Mouse (Mus musculus) stomach, embryonic 14.5 days (tissue): ENCODE data around the gene Plg. TPM values are rescaled to one million over a fixed set of nuclear protein-coding genes. Genes with fewer than 3 reads are reported as not detected.

Experiments
- ATAC-seq: fragments of 200-750 bp; cut with Nextera tagmentation; 2 replicates; pipeline ENCODE4 v1.8.0; 2017; ENCODE audit warnings: low read depth, moderate TSS enrichment; ENCODE audit not compliant: insufficient number of reproducible peaks, insufficient read depth, low FRiP score
- H3K27ac ChIP-seq: fragments of 300-500 bp; sonication (generic); 2 replicates; pipeline ENCODE4 v1.5.1; 2014; ENCODE audit warnings: mild to moderate bottlenecking, low read length, moderate library complexity, mixed read lengths
- H3K27me3 ChIP-seq: fragments of 300-500 bp; sonication (generic); 2 replicates; pipeline ENCODE4 v1.6.1; 2014; ENCODE audit warnings: low read length, control low read depth, mixed read lengths; ENCODE audit not compliant: control insufficient read depth, insufficient read depth
- H3K36me3 ChIP-seq: fragments of 300-500 bp; sonication (generic); 2 replicates; pipeline ENCODE4 v1.6.1; 2014; ENCODE audit warnings: mild to moderate bottlenecking, control low read depth, low read length, moderate library complexity, mixed read lengths; ENCODE audit not compliant: control insufficient read depth, insufficient read depth
- H3K4me1 ChIP-seq: fragments of 300-500 bp; sonication (generic); 2 replicates; pipeline ENCODE4 v1.6.1; 2014; ENCODE audit warnings: low read length, control low read depth, mixed read lengths; ENCODE audit not compliant: control insufficient read depth, insufficient read depth
- H3K4me2 ChIP-seq: fragments of 300-500 bp; sonication (generic); replicated peaks from 2 replicates; pipeline ENCODE4 v1.6.1; 2014; ENCODE audit warnings: low read depth, low read length, control low read depth
- H3K4me3 ChIP-seq: fragments of 300-500 bp; sonication (generic); 2 replicates; pipeline ENCODE4 v1.5.1; 2014; ENCODE audit warnings: low read depth, low read length, control low read depth
- H3K9ac ChIP-seq: fragments of 300-500 bp; sonication (generic); replicated peaks from 2 replicates; pipeline ENCODE4 v1.6.1; 2014; ENCODE audit warnings: low read depth, mild to moderate bottlenecking, control low read depth, low read length, moderate library complexity, mixed read lengths
- H3K9me3 ChIP-seq: fragments of 300-500 bp; sonication (generic); 2 replicates; pipeline ENCODE4 v1.6.1; 2016; ENCODE audit warnings: low read depth, low read length, control low read depth; ENCODE audit not compliant: control insufficient read depth
- WGBS: fragments of 180-500 bp; shearing (Covaris S2); extraction: QIAGEN DNeasy Blood & Tissue Kit; methylation state at CpG from one replicate; pipeline ENCODE4 v1.1.7; 2014; 5-methylcytosine and 5-hydroxymethylcytosine counted together
- polyA plus RNA-seq: library from polyadenylated mRNA; unstranded; fragments of >200 nt; fragmentation: Nextera tagmentation; extraction: Ambion mirVana; gene quantifications from 2 replicates; pipeline ENCODE4 v1.2.1, GENCODE M21; 2014

Plg gene
- polyA plus RNA-seq, 1 experiment from 2014 or later, result 1.1 TPM

GRCm38 (mm10) chr17:12359876-12360275 lies 18.5 kb upstream of the Plg start:
- Histone ChIP-seq H3K9ac (no peak overlapping the region), H3K27me3 (no peaks in the 10 kb centered on the region), H3K4me1 (no peaks in the 10 kb centered on the region), H3K36me3 (no peaks in the 10 kb centered on the region), H3K4me3 (no peak overlapping the region), H3K27ac (no peak overlapping the region), H3K4me2 (no peak overlapping the region), H3K9me3 (no peaks in the 10 kb centered on the region)
- WGBS, result 85% methylated on average over 15 of the region's 15 CpGs
- ATAC-seq, result no peak

GRCm38 (mm10) chr17:12363601-12364425 lies 14.6 kb upstream of the Plg start:
- 87% methylated on average over 11 of the region's 11 CpGs for WGBS
- Histone ChIP-seq H3K9me3 (no peaks in the 10 kb centered on the region), H3K4me2 (no peak overlapping the region), H3K27ac (no peak overlapping the region), H3K4me1 (no peaks in the 10 kb centered on the region), H3K4me3 (no peak overlapping the region), H3K36me3 (no peaks in the 10 kb centered on the region), H3K27me3 (no peaks in the 10 kb centered on the region), H3K9ac (no peak overlapping the region)
- ATAC-seq, result no peak

DNA sequence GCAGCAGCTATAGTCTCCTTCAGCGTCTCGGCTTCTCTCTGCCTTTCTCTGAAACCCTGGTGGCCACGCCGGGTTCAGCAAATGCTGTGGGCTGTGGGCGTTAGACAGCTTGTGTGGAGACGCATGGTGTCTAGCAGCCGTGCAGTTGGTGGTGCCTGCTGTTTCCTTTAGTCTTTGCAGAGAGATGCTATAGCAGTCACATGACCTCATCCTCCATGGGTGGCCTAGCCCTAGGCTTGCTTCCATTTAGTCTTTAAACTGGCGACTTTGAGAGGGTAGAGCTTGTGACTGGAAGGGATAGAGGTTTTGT lies 14.0 kb upstream of the Plg start:
- Histone ChIP-seq H3K36me3 (no peaks in the 10 kb centered on the region), H3K4me2 (no peak overlapping the region), H3K9me3 (no peaks in the 10 kb centered on the region), H3K4me3 (no peak overlapping the region), H3K9ac (no peak overlapping the region), H3K4me1 (no peaks in the 10 kb centered on the region), H3K27me3 (no peaks in the 10 kb centered on the region), H3K27ac (no peak overlapping the region)
- ATAC-seq, result no peak
- WGBS, result 66% methylated on average over 8 of the region's 8 CpGs

- peak; percentile 71 for ATAC-seq
- peaks cover 2% of the 10 kb centered on the region; the same call in 1 of the 2 replicates for H3K4me1 ChIP-seq
- H3K9ac ChIP-seq, result no peak overlapping the region
- no peaks in the 10 kb centered on the region for H3K9me3 ChIP-seq
- H3K27ac ChIP-seq, result no peak overlapping the region
- H3K4me2 ChIP-seq, result no peak overlapping the region
- H3K27me3 ChIP-seq, result no peaks in the 10 kb centered on the region
- H3K4me3 ChIP-seq, result no peak overlapping the region
- WGBS, result 32% methylated on average over 5 of the region's 5 CpGs
- no peaks in the 10 kb centered on the region for H3K36me3 ChIP-seq
Measured at GRCm38 (mm10) chr17:12367373-12367930, 11.0 kb upstream of the Plg start.

DNA sequence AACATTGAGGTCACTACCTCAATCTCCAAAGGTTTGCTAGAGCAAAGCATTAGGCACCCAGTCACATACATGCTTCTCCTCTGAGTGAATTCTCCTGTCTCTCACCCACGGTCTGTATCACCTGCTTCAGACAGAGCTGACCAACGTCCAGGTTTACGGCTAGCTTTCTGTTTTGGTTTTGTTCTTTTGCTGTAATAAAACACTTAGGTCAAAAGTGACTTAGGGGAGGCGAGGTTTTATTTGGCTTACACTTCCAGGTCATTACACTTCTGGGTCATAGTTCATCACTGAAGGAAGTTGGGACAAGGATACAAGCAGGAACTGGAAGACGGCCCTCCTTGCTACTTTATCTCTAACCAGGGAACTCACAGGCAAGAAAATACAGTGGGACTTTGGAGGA lies 9.0 kb upstream of the Plg start:
- WGBS, result 56% methylated on average over 5 of the region's 5 CpGs
- Histone ChIP-seq H3K9me3 (no peaks in the 10 kb centered on the region), H3K4me1 (peaks cover 2% of the 10 kb centered on the region; the same call in 1 of the 2 replicates), H3K36me3 (no peaks in the 10 kb centered on the region), H3K27ac (no peak overlapping the region), H3K4me2 (no peak overlapping the region), H3K9ac (no peak overlapping the region), H3K4me3 (no peak overlapping the region), H3K27me3 (no peaks in the 10 kb centered on the region)
- ATAC-seq, result no peak

DNA sequence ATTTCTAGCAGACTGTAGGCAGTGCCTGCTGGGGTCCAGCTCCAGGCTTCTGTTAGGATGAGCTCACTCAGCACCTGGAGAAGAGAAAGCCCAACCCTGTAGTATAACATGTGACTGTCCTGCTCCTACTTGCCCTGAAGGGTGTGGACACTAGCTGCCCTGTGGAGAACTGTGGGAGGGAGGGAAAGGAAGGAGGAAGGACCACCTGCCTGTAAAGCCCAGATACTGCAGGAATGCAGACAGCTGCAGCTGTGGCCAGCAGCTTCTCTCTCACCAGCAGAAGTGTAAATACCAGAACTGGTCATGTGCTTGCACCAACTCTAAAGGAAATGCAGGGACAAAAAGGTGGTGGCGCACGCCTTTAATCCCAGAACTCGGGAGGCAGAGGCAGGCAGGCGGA lies 8.1 kb upstream of the Plg start:
- no peaks in the 10 kb centered on the region for H3K9me3 ChIP-seq
- no peaks in the 10 kb centered on the region for H3K36me3 ChIP-seq
- peaks cover 2% of the 10 kb centered on the region; the same call in 1 of the 2 replicates for H3K4me1 ChIP-seq
- H3K4me3 ChIP-seq, result no peak overlapping the region
- no peak overlapping the region for H3K9ac ChIP-seq
- H3K27ac ChIP-seq, result no peak overlapping the region
- 72% methylated on average over 4 of the region's 4 CpGs for WGBS
- peak; percentile 40; the same call in 1 of the 2 replicates for ATAC-seq
- H3K27me3 ChIP-seq, result no peaks in the 10 kb centered on the region
- H3K4me2 ChIP-seq, result no peak overlapping the region

DNA sequence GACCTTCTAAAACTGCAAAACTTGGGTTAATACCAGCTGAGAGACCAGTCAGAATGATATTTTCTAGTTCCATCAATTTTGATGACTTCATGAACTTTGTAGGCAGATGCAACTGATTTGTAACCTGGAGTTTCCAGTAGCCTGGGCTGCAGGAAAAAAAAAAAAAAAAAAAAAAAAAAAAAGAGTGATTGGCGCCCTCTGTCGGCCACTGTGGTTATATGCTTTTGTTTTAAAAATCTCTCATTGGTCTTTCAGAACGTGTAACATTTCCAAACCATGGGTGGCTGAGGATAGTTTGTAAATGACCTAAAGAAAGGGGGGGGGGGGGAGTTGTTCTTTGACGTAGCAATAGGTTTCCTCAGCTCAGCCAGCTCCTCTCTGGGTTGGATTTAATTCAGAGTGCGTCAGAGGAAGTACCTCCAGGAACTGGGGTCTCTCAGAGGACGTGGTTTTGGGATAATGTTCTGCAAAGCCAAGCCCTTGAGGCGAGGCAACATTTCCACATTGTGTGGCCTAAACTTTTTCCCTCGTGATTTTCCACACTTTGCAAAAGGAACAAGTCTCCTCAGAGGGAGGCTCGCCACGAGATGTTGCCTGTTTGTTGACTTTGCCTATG lies 7.0 kb upstream of the Plg start:
- H3K27ac ChIP-seq, result no peak overlapping the region
- no peak for ATAC-seq
- no peaks in the 10 kb centered on the region for H3K9me3 ChIP-seq
- H3K4me1 ChIP-seq, result peaks cover 2% of the 10 kb centered on the region; the same call in 1 of the 2 replicates
- no peaks in the 10 kb centered on the region for H3K27me3 ChIP-seq
- no peak overlapping the region for H3K4me3 ChIP-seq
- no peaks in the 10 kb centered on the region for H3K36me3 ChIP-seq
- no peak overlapping the region for H3K4me2 ChIP-seq
- H3K9ac ChIP-seq, result no peak overlapping the region
- WGBS, result 34% methylated on average over 10 of the region's 10 CpGs

DNA sequence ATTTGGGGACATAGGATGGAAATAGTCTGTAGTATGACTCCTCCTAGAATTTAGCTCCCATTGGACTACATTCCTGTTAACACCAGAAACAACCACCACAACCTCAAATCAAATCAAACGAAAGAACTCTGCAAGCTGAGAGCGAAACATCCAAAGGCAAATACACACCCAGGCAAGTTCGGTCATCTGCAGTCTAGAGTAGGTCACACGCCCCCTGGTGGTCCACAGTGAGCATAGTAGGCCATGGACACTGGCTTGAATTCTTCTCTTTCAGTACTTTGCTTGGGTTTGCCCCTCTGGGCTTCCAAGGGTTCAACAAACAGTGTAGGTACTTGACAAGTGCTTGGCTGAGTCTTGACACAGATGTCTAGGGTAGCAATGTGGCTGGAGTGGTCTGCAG lies 6.4 kb upstream of the Plg start:
- Histone ChIP-seq H3K36me3 (no peaks in the 10 kb centered on the region), H3K4me3 (no peak overlapping the region), H3K4me2 (no peak overlapping the region), H3K4me1 (peaks cover 2% of the 10 kb centered on the region; the same call in 1 of the 2 replicates), H3K9ac (no peak overlapping the region), H3K27me3 (no peaks in the 10 kb centered on the region), H3K9me3 (no peaks in the 10 kb centered on the region), H3K27ac (no peak overlapping the region)
- WGBS, result 29% methylated on average over 4 of the region's 4 CpGs
- ATAC-seq, result no peak
